Mouse (Mus musculus) midbrain, embryonic 15.5 days (tissue): ENCODE measurements around the gene Crygc. TPM values are rescaled to one million over a fixed set of nuclear protein-coding genes. Genes with fewer than 3 reads are reported as not detected.

Experiments
- ATAC-seq: fragments of 200-750 bp; cut with Nextera tagmentation; replicated peaks from 2 replicates; pipeline ENCODE4 v1.8.0; 2017; ENCODE audit warnings: moderate TSS enrichment
- H3K27ac ChIP-seq: fragments of 300-500 bp; sonication (generic); 2 replicates; pipeline ENCODE4 v1.5.1; 2015; ENCODE audit warnings: mild to moderate bottlenecking, inconsistent platforms
- H3K27me3 ChIP-seq: fragments of 300-500 bp; sonication (generic); replicated peaks from 2 replicates; pipeline ENCODE4 v1.6.1; 2015; ENCODE audit warnings: inconsistent platforms
- H3K36me3 ChIP-seq: fragments of 300-500 bp; sonication (generic); replicated peaks from 2 replicates; pipeline ENCODE4 v1.6.1; 2015; ENCODE audit warnings: inconsistent platforms
- H3K4me1 ChIP-seq: fragments of 300-500 bp; sonication (generic); 2 replicates; pipeline ENCODE4 v1.6.1; 2015; ENCODE audit warnings: inconsistent platforms
- H3K4me2 ChIP-seq: fragments of 300-500 bp; sonication (generic); 2 replicates; pipeline ENCODE4 v1.6.1; 2015; ENCODE audit warnings: inconsistent platforms, mild to moderate bottlenecking, moderate library complexity
- H3K4me3 ChIP-seq: fragments of 300-500 bp; sonication (generic); 2 replicates; pipeline ENCODE4 v1.5.1; 2015; ENCODE audit warnings: mild to moderate bottlenecking, inconsistent platforms
- H3K9ac ChIP-seq: fragments of 300-500 bp; sonication (generic); 2 replicates; pipeline ENCODE4 v1.6.1; 2015; ENCODE audit warnings: mild to moderate bottlenecking, inconsistent platforms
- H3K9me3 ChIP-seq: fragments of 300-500 bp; sonication (generic); 2 replicates; pipeline ENCODE4 v1.6.1; 2016; ENCODE audit warnings: inconsistent platforms
- WGBS: fragments of 180-500 bp; shearing (Covaris S2); methylation state at CpG from one replicate; pipeline ENCODE4 v1.1.7; 2015; ENCODE audit warnings: mixed read lengths; 5-methylcytosine and 5-hydroxymethylcytosine counted together
- polyA plus RNA-seq: library from polyadenylated mRNA; unstranded; fragments of >200 nt; fragmentation: Nextera tagmentation; extraction: Ambion mirVana; gene quantifications from 2 replicates; pipeline ENCODE4 v1.2.1, GENCODE M21; 2015

Gene Crygc
- polyA plus RNA-seq, 1 experiment from 2014 or later = not detected

- H3K4me1 ChIP-seq = no peaks in the 10 kb centered on the region
- WGBS = 40% methylated on average over 8 of the region's 8 CpGs
- ATAC-seq = no peak
- H3K9me3 ChIP-seq = no peaks in the 10 kb centered on the region
- H3K27me3 ChIP-seq = no peaks in the 10 kb centered on the region
- no peak overlapping the region for H3K9ac ChIP-seq
- no peak overlapping the region for H3K4me3 ChIP-seq
- H3K36me3 ChIP-seq = no peaks in the 10 kb centered on the region
- H3K4me2 ChIP-seq = no peak overlapping the region
- H3K27ac ChIP-seq = no peak overlapping the region
Observed at GRCm38 (mm10) chr1:65046401-65047109, 26.9 kb downstream of the Crygc start.

- Histone ChIP-seq H3K4me2 (no peak overlapping the region), H3K27me3 (no peaks in the 10 kb centered on the region), H3K4me3 (no peak overlapping the region), H3K36me3 (no peaks in the 10 kb centered on the region), H3K27ac (no peak overlapping the region), H3K9ac (no peak overlapping the region), H3K9me3 (no peaks in the 10 kb centered on the region), H3K4me1 (no peaks in the 10 kb centered on the region)
- ATAC-seq = no peak
- WGBS = 82% methylated on average over 2 of the region's 2 CpGs
Observed at GRCm38 (mm10) chr1:65043433-65043832, 30.1 kb downstream of the Crygc start.

GRCm38 (mm10) chr1:65041837-65042236 lies 31.7 kb downstream of the Crygc start:
- WGBS = 95% methylated on average over 3 of the region's 3 CpGs
- H3K9me3 ChIP-seq = no peaks in the 10 kb centered on the region
- no peak for ATAC-seq
- no peaks in the 10 kb centered on the region for H3K27me3 ChIP-seq
- H3K9ac ChIP-seq = no peak overlapping the region
- H3K4me3 ChIP-seq = no peak overlapping the region
- no peaks in the 10 kb centered on the region for H3K36me3 ChIP-seq
- no peak overlapping the region for H3K4me2 ChIP-seq
- H3K27ac ChIP-seq = no peak overlapping the region
- no peaks in the 10 kb centered on the region for H3K4me1 ChIP-seq

- Histone ChIP-seq H3K4me2 (no peak overlapping the region), H3K9ac (no peak overlapping the region), H3K9me3 (no peaks in the 10 kb centered on the region), H3K4me3 (no peak overlapping the region), H3K27me3 (no peaks in the 10 kb centered on the region), H3K36me3 (no peaks in the 10 kb centered on the region), H3K4me1 (no peaks in the 10 kb centered on the region), H3K27ac (no peak overlapping the region)
- no peak for ATAC-seq
- 80% methylated on average over 6 of the region's 6 CpGs for WGBS
Observed at GRCm38 (mm10) chr1:65040806-65041205, 32.7 kb downstream of the Crygc start.

GRCm38 (mm10) chr1:65039679-65040078 lies 33.8 kb downstream of the Crygc start:
- no peak overlapping the region for H3K4me2 ChIP-seq
- H3K9me3 ChIP-seq = no peaks in the 10 kb centered on the region
- H3K27ac ChIP-seq = no peak overlapping the region
- no peaks in the 10 kb centered on the region for H3K36me3 ChIP-seq
- WGBS = 86% methylated on average over 3 of the region's 3 CpGs
- no peaks in the 10 kb centered on the region for H3K4me1 ChIP-seq
- ATAC-seq = no peak
- H3K27me3 ChIP-seq = no peaks in the 10 kb centered on the region
- no peak overlapping the region for H3K4me3 ChIP-seq
- no peak overlapping the region for H3K9ac ChIP-seq

GRCm38 (mm10) chr1:65037542-65037941 lies 35.9 kb downstream of the Crygc start:
- H3K9me3 ChIP-seq = no peaks in the 10 kb centered on the region
- H3K9ac ChIP-seq = no peak overlapping the region
- H3K4me2 ChIP-seq = no peak overlapping the region
- H3K4me3 ChIP-seq = no peak overlapping the region
- H3K4me1 ChIP-seq = no peaks in the 10 kb centered on the region
- no peaks in the 10 kb centered on the region for H3K27me3 ChIP-seq
- no peak overlapping the region for H3K27ac ChIP-seq
- 82% methylated on average over 2 of the region's 2 CpGs for WGBS
- H3K36me3 ChIP-seq = no peaks in the 10 kb centered on the region
- no peak for ATAC-seq

GRCm38 (mm10) chr1:65035513-65035912 lies 38.0 kb downstream of the Crygc start:
- no peak for ATAC-seq
- H3K4me3 ChIP-seq = no peak overlapping the region
- WGBS = 26% methylated on average over 3 of the region's 3 CpGs

GRCm38 (mm10) chr1:65032641-65033040 lies 40.8 kb downstream of the Crygc start, which contains the start of gene Akr1cl:
TSS of gene Akr1cl (minus strand) at chr1:65032759.
- no peaks in the 10 kb centered on the region for H3K27me3 ChIP-seq
- H3K9ac ChIP-seq = no peak within 1 kb of the TSS
- no peaks in the 10 kb centered on the region for H3K36me3 ChIP-seq
- H3K4me1 ChIP-seq = no peaks in the 10 kb centered on the region
- no peak within 1 kb of the TSS for H3K27ac ChIP-seq
- no peaks in the 10 kb centered on the region for H3K9me3 ChIP-seq
- no peak within 1 kb of the TSS for H3K4me2 ChIP-seq
- H3K4me3 ChIP-seq = no peak within 1 kb of the TSS
- no peak for ATAC-seq

More at GRCm38 (mm10) chr1:65035513-65035912, 38.0 kb downstream of the Crygc start:
- Histone ChIP-seq H3K9ac (no peak overlapping the region), H3K9me3 (no peaks in the 10 kb centered on the region), H3K27ac (no peak overlapping the region), H3K4me1 (no peaks in the 10 kb centered on the region), H3K36me3 (no peaks in the 10 kb centered on the region), H3K27me3 (no peaks in the 10 kb centered on the region), H3K4me2 (no peak overlapping the region)

- ATAC-seq = no peak
- H3K9me3 ChIP-seq = no peaks in the 10 kb centered on the region
- no peak overlapping the region for H3K4me2 ChIP-seq
- H3K36me3 ChIP-seq = no peaks in the 10 kb centered on the region
- 65% methylated on average over 9 of the region's 9 CpGs for WGBS
- no peak overlapping the region for H3K27ac ChIP-seq
- H3K4me3 ChIP-seq = no peak overlapping the region
- no peaks in the 10 kb centered on the region for H3K27me3 ChIP-seq
- no peaks in the 10 kb centered on the region for H3K4me1 ChIP-seq
- no peak overlapping the region for H3K9ac ChIP-seq
Observed at GRCm38 (mm10) chr1:65028206-65028605, 45.3 kb downstream of the Crygc start.

Other genes starting within 250 kb of the Crygc start
- 12.4 and 12.5 TPM in 2 replicates for gene Plekhm3, start 116.9 kb downstream of the Crygc start, polyA plus RNA-seq
- not detected in 2 replicates for gene Akr1cl, start 40.9 kb downstream of the Crygc start, polyA plus RNA-seq
- not detected in 2 replicates for gene Cryge, start 22.5 kb downstream of the Crygc start, polyA plus RNA-seq
- not detected in 2 replicates for gene Crygd, start 10.2 kb downstream of the Crygc start, polyA plus RNA-seq
- not detected in 2 replicates for gene Crygb, start 8.6 kb upstream of the Crygc start, polyA plus RNA-seq
- not detected in 2 replicates for gene Cryga, start 29.7 kb upstream of the Crygc start, polyA plus RNA-seq
- gene Gm28845, start 45.9 kb upstream of the Crygc start, polyA plus RNA-seq = not detected in 2 replicates
- 0.80 and 1.1 TPM in 2 replicates for gene D630023F18Rik, start 49.5 kb upstream of the Crygc start, polyA plus RNA-seq
- gene Idh1, start 112.8 kb upstream of the Crygc start, polyA plus RNA-seq = 529 and 531 TPM in 2 replicates
- gene Pikfyve, start 113.0 kb upstream of the Crygc start, polyA plus RNA-seq = 10.6 and 12.8 TPM in 2 replicates
- gene Pth2r, start 208.4 kb upstream of the Crygc start, polyA plus RNA-seq = 1.2 and 1.4 TPM in 2 replicates